Mouse (Mus musculus) urinary bladder, postnatal 25 days (tissue): Measurements from ENCODE around the gene Camk2d.

Source experiments
- DNase-seq: peaks from one replicate; pipeline ENCODE4 v3.0.0; 2022; ENCODE audit warnings: low spot score

The Camk2d gene

GRCm38 (mm10) chr3:126612748-126613509 lies 16.8 kb downstream of the Camk2d start:
- DNase-seq, result no peak

GRCm38 (mm10) chr3:126613510-126614128 lies 17.5 kb downstream of the Camk2d start:
- no peak for DNase-seq

- no peak for DNase-seq
Observed at GRCm38 (mm10) chr3:126615306-126615705, 19.2 kb downstream of the Camk2d start.

GRCm38 (mm10) chr3:126620152-126620551 lies 24.1 kb downstream of the Camk2d start:
- no peak for DNase-seq

GRCm38 (mm10) chr3:126622509-126622908 lies 26.4 kb downstream of the Camk2d start:
- DNase-seq, result no peak

GRCm38 (mm10) chr3:126624994-126625763 lies 29.1 kb downstream of the Camk2d start:
- no peak for DNase-seq

GRCm38 (mm10) chr3:126625764-126626040 lies 29.6 kb downstream of the Camk2d start:
- DNase-seq, result no peak

- no peak for DNase-seq
Observed at GRCm38 (mm10) chr3:126627968-126628367, 31.9 kb downstream of the Camk2d start.

GRCm38 (mm10) chr3:126628380-126628779 lies 32.3 kb downstream of the Camk2d start:
- DNase-seq, result no peak

GRCm38 (mm10) chr3:126629040-126629439 lies 32.9 kb downstream of the Camk2d start:
- DNase-seq, result no peak

GRCm38 (mm10) chr3:126630111-126630869 lies 34.2 kb downstream of the Camk2d start:
- DNase-seq, result no peak

GRCm38 (mm10) chr3:126631583-126631982 lies 35.5 kb downstream of the Camk2d start:
- no peak for DNase-seq

- no peak for DNase-seq
Observed at GRCm38 (mm10) chr3:126632580-126632979, 36.5 kb downstream of the Camk2d start.

GRCm38 (mm10) chr3:126634171-126634570 lies 38.1 kb downstream of the Camk2d start:
- no peak for DNase-seq

- no peak for DNase-seq
Observed at GRCm38 (mm10) chr3:126638259-126638658, 42.2 kb downstream of the Camk2d start.

GRCm38 (mm10) chr3:126639098-126639513 lies 43.0 kb downstream of the Camk2d start:
- no peak for DNase-seq

GRCm38 (mm10) chr3:126640443-126641251 lies 44.5 kb downstream of the Camk2d start:
- DNase-seq, result no peak

- no peak for DNase-seq
Observed at GRCm38 (mm10) chr3:126641451-126641850, 45.3 kb downstream of the Camk2d start.

GRCm38 (mm10) chr3:126643071-126644010 lies 47.2 kb downstream of the Camk2d start:
- DNase-seq, result no peak

GRCm38 (mm10) chr3:126650332-126650731 lies 54.2 kb downstream of the Camk2d start:
- no peak for DNase-seq
